Mouse (Mus musculus) stomach, embryonic 14.5 days (tissue): ENCODE data around the gene Pdss2. TPM values are rescaled to one million over a fixed set of nuclear protein-coding genes. Genes with fewer than 3 reads are reported as not detected.

Source experiments
- ATAC-seq: fragments of 200-750 bp; cut with Nextera tagmentation; 2 replicates; pipeline ENCODE4 v1.8.0; 2017; ENCODE audit warnings: low read depth, moderate TSS enrichment; ENCODE audit not compliant: insufficient number of reproducible peaks, insufficient read depth, low FRiP score
- H3K27ac ChIP-seq: fragments of 300-500 bp; sonication (generic); 2 replicates; pipeline ENCODE4 v1.5.1; 2014; ENCODE audit warnings: mild to moderate bottlenecking, low read length, moderate library complexity, mixed read lengths
- H3K27me3 ChIP-seq: fragments of 300-500 bp; sonication (generic); 2 replicates; pipeline ENCODE4 v1.6.1; 2014; ENCODE audit warnings: low read length, control low read depth, mixed read lengths; ENCODE audit not compliant: control insufficient read depth, insufficient read depth
- H3K36me3 ChIP-seq: fragments of 300-500 bp; sonication (generic); 2 replicates; pipeline ENCODE4 v1.6.1; 2014; ENCODE audit warnings: mild to moderate bottlenecking, control low read depth, low read length, moderate library complexity, mixed read lengths; ENCODE audit not compliant: control insufficient read depth, insufficient read depth
- H3K4me1 ChIP-seq: fragments of 300-500 bp; sonication (generic); 2 replicates; pipeline ENCODE4 v1.6.1; 2014; ENCODE audit warnings: low read length, control low read depth, mixed read lengths; ENCODE audit not compliant: control insufficient read depth, insufficient read depth
- H3K4me2 ChIP-seq: fragments of 300-500 bp; sonication (generic); replicated peaks from 2 replicates; pipeline ENCODE4 v1.6.1; 2014; ENCODE audit warnings: low read depth, low read length, control low read depth
- H3K4me3 ChIP-seq: fragments of 300-500 bp; sonication (generic); 2 replicates; pipeline ENCODE4 v1.5.1; 2014; ENCODE audit warnings: low read depth, low read length, control low read depth
- H3K9ac ChIP-seq: fragments of 300-500 bp; sonication (generic); replicated peaks from 2 replicates; pipeline ENCODE4 v1.6.1; 2014; ENCODE audit warnings: low read depth, mild to moderate bottlenecking, control low read depth, low read length, moderate library complexity, mixed read lengths
- H3K9me3 ChIP-seq: fragments of 300-500 bp; sonication (generic); 2 replicates; pipeline ENCODE4 v1.6.1; 2016; ENCODE audit warnings: low read depth, low read length, control low read depth; ENCODE audit not compliant: control insufficient read depth
- WGBS: fragments of 180-500 bp; shearing (Covaris S2); extraction: QIAGEN DNeasy Blood & Tissue Kit; methylation state at CpG from one replicate; pipeline ENCODE4 v1.1.7; 2014; 5-methylcytosine and 5-hydroxymethylcytosine counted together
- polyA plus RNA-seq: library from polyadenylated mRNA; unstranded; fragments of >200 nt; fragmentation: Nextera tagmentation; extraction: Ambion mirVana; gene quantifications from 2 replicates; pipeline ENCODE4 v1.2.1, GENCODE M21; 2014

Pdss2 gene
- polyA plus RNA-seq, 1 experiment from 2014 or later, result 13.1 TPM

GRCm38 (mm10) chr10:43504291-43504690, 283.0 kb downstream of the Pdss2 start:
- Histone ChIP-seq H3K4me2 (no peak overlapping the region), H3K4me3 (no peak overlapping the region), H3K27ac (no peak overlapping the region), H3K36me3 (peaks cover 10% of the 10 kb centered on the region; the same call in 1 of the 2 replicates), H3K4me1 (no peaks in the 10 kb centered on the region), H3K27me3 (no peaks in the 10 kb centered on the region), H3K9me3 (no peaks in the 10 kb centered on the region), H3K9ac (no peak overlapping the region)
- ATAC-seq, result no peak
- 78% methylated on average over 1 of the region's 1 CpGs for WGBS

DNA sequence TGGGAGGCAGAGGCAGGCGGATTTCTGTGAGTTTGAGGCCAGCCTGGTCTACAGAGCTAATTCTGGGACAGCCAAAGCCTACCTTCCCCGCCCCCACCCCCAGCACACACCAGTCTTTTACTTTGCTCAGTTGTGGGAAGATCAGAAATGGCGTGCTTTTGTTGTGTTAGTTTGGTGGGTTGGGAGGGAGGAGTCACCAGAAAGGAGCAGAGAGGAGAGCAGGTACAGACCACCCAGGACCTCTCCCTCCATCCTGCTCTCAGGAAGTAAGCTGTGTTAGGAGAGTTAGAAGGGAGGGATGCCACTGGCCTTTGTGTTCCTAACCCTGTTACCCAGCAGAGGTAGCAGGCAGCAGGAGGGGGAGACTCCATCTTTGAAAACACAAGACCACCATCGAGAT, 285.8 kb downstream of the Pdss2 start:
- Histone ChIP-seq H3K4me2 (no peak overlapping the region), H3K9me3 (no peaks in the 10 kb centered on the region), H3K9ac (no peak overlapping the region), H3K4me3 (no peak overlapping the region), H3K36me3 (peaks cover 18% of the 10 kb centered on the region), H3K4me1 (no peaks in the 10 kb centered on the region), H3K27ac (no peak overlapping the region), H3K27me3 (no peaks in the 10 kb centered on the region)
- WGBS, result 75% methylated on average over 4 of the region's 4 CpGs
- no peak for ATAC-seq

DNA sequence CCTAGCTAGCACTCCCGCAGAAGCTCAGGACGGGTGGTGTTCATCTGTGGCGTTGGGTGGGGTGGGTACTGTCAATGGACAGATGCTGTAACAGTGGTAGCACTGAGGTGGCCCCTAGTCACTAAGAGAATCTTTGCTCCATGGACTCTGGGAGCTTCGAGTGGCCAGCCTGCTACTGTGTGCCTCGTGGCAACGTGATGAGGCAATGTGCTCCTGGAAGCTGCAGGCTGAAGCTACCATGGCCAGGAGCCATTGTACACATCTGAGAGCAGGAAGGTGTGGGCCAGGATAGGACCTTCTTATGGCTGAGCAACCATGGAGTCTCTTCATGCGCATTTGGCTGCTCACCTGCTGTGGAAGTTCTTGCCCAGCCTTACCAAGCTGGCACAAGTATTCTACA, 287.9 kb downstream of the Pdss2 start:
- Histone ChIP-seq H3K27me3 (no peaks in the 10 kb centered on the region), H3K9me3 (no peaks in the 10 kb centered on the region), H3K36me3 (peaks cover 27% of the 10 kb centered on the region), H3K9ac (no peak overlapping the region), H3K4me3 (no peak overlapping the region), H3K27ac (no peak overlapping the region), H3K4me1 (no peaks in the 10 kb centered on the region), H3K4me2 (no peak overlapping the region)
- 90% methylated on average over 7 of the region's 7 CpGs for WGBS
- no peak for ATAC-seq

DNA sequence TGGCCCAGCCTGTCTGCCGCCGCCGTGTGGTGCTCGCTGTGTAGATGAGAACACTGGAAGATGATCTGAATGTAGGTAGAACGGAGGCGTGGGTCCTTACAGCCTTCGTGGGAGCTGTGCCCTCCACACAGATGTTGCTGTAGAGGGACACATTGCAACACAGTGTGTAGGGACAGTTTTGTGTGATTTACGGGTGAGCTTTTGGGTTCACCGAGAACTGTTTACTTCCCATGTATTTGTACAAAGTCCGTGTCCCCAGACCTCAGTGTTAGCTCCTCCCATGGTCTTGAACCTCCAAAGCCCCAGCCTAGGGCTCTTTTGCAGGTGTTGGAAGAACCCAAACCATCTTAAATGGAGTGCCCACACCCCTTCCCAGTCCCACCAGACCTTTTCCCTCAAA, 291.7 kb downstream of the Pdss2 start:
- no peak overlapping the region for H3K4me2 ChIP-seq
- H3K4me1 ChIP-seq, result no peaks in the 10 kb centered on the region
- H3K9me3 ChIP-seq, result no peaks in the 10 kb centered on the region
- peaks cover 29% of the 10 kb centered on the region for H3K36me3 ChIP-seq
- H3K27ac ChIP-seq, result no peak overlapping the region
- no peak for ATAC-seq
- no peaks in the 10 kb centered on the region for H3K27me3 ChIP-seq
- no peak overlapping the region for H3K9ac ChIP-seq
- 86% methylated on average over 10 of the region's 10 CpGs for WGBS
- H3K4me3 ChIP-seq, result no peak overlapping the region

Other genes starting within 250 kb of the Pdss2 start
- gene Sobp, start 47.0 kb upstream of the Pdss2 start, polyA plus RNA-seq, result 2.5 and 3.4 TPM in 2 replicates
- 0.39 and 0.76 TPM in 2 replicates for gene 9030612E09Rik, start 46.8 kb upstream of the Pdss2 start, polyA plus RNA-seq